Mouse (Mus musculus) ovary, postnatal 14 days (tissue): Measurements from ENCODE around the gene Iqgap3.

ENCODE experiments used
- DNase-seq: peaks from one replicate; pipeline ENCODE4 v3.0.0; 2022; ENCODE audit warnings: low spot score

The Iqgap3 gene

GRCm38 (mm10) chr3:88150061-88150998 is 68.6 kb downstream of the Iqgap3 start:
- DNase-seq, result no peak

- DNase-seq, result no peak
Measured at GRCm38 (mm10) chr3:88150999-88151364, 69.2 kb downstream of the Iqgap3 start.

- DNase-seq, result no peak
Measured at GRCm38 (mm10) chr3:88152056-88152455, 70.3 kb downstream of the Iqgap3 start.

DNA sequence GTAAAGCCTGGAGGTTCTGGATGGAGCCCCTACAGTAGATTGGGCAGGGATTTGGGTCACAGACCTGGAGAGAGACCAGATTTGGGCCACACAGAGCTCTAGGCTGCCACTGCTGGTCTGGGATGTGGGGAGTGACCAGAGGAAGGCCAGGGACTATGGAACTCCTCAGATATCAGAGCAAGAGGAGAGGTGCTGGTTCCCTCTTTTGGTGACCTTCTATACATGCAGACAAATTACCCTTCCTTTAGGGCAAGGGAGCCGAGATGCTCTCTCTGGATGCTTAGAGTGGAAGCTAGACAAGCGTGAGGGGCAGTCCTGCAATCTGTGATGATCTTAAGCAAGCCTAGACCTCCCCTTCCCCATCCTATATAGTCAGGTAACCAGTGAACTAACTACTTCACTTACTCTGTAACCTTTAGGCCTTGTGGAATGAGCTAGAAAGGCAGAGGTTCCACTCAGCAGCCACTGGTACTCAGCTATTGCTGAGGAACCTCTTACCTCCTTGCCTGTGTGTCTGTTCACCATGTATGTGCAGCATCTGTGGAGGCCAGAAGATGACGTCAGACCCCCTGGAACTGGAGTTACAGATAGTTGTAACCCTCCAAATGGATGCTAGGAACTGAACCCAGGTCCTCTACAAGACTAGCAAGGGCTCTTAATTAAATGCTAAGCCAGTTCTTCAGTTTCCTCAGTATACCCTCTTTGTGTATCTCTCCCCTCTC is 71.7 kb downstream of the Iqgap3 start:
- DNase-seq, result no peak

- no peak for DNase-seq
Measured at GRCm38 (mm10) chr3:88154236-88154635, 72.5 kb downstream of the Iqgap3 start.

- DNase-seq, result no peak
Measured at GRCm38 (mm10) chr3:88156817-88157216, 75.0 kb downstream of the Iqgap3 start.

DNA sequence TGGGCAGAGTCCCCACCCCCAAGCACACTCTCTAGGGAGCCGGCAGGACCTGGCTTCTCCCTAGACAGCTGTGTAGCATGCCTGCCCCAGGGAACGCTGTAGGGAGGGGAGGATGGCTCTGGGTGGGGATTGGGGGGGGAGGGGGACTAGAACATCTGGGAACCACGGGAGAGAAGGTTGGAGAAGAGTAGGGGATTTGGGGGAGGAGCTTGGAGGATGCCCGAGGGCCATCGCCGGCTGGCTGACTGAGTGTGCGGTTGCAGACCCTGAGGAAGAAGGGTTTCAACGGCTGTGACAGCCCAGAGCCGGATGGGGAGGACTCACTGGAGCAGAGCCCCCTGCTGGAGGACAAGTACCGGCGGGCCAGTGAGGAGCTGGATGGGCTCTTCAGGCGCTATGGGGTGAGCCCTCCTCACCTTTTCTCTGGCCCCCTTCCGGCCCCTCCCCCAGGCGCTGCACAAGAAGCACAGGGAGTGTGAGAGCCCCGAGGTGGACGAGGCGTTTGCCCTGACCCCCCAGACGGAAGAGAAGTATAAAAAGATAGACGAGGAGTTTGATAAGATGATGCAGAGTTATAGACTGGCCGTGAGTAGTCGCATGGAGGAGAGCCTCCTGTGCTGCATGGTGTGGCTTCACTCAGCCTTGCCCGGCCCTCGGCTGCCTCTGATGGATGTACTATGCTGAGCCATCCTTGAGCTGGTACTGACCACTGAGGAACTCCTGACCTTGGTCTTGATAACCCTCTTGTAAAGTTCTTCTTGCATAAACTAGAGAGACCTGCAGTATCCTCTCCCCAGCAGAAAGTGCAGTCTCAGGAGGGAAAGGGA is 76.2 kb downstream of the Iqgap3 start:
- no peak for DNase-seq

DNA sequence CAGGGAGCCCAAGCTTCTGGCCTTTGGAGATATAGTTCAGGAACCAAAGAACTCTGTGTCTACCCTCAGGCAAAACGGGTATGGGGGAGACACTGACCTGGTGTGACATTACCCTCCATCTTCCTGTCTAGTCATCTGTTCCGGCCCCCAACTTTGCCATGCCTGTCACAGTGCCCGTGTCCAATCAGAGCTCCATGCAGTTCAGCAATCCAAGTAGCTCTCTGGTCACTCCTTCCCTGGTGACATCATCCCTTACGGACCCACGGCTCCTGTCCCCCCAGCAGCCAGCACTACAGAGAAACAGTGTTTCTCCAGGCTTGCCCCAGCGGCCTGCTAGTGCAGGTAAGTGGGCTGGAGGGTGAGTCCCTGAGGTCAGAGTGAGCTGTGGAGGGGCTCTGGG is 77.2 kb downstream of the Iqgap3 start:
- DNase-seq, result no peak

- DNase-seq, result no peak
Measured at GRCm38 (mm10) chr3:88160856-88161255, 79.1 kb downstream of the Iqgap3 start.

GRCm38 (mm10) chr3:88162259-88162658 is 80.5 kb downstream of the Iqgap3 start:
- DNase-seq, result no peak

DNA sequence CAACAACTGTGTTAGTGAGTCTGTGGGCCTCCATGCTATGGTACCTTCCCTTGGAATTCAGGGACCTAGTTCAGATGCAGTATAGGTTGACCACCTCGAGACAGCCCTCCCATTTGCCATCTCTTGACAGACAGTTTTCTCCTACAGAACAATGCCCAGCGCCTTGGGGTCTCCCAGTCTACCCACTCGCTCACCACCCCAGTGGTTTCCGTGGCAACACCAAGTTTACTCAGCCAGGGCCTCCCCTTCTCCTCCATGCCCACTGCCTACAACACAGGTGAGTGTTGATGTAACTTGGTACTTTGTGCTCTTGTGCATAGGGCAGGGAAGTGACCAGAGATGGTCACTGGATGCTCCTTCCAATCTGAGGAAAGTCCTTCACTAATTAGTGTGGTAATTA is 81.0 kb downstream of the Iqgap3 start:
- DNase-seq, result no peak

GRCm38 (mm10) chr3:88163847-88164246 is 82.1 kb downstream of the Iqgap3 start:
- DNase-seq, result no peak

- DNase-seq, result no peak
Measured at GRCm38 (mm10) chr3:88164263-88164662, 82.5 kb downstream of the Iqgap3 start.

DNA sequence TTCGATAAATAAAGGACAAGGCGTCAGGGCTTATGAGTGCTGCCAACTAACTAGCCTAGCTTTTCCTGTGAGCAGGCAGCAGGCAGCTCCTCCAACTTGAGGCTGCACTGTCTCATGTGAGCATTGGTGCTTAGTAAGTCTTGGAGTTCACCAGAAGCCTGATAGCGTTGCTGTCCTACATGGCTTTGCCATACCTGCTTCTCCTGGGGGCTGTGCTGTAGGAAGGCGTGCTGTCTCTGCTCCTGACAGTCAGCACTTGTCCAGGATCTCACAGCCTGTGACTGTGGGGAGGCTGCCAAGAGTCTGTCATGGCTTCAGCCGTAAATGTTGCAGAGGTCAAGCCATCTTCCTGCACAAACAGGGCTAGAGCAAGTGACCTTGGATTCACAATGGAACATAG is 84.3 kb downstream of the Iqgap3 start:
- DNase-seq, result no peak

GRCm38 (mm10) chr3:88170361-88170760 is 88.6 kb downstream of the Iqgap3 start:
- no peak for DNase-seq
